Mouse (Mus musculus) lung, postnatal 0 days (tissue): ENCODE measurements at regions not wholly inside any gene's neighbourhood (a gene's known extent, or its start where the extent isn't known, plus 50 kb on each side); places are given as distances from the start of the nearest gene placed in this dataset.

Experiments used
- CTCF ChIP-seq: IDR thresholded peaks from 2 replicates; pipeline ENCODE4 v1.5.1; 2016; ENCODE audit warnings: antibody characterized with exemption, mild to moderate bottlenecking
- EP300 ChIP-seq: IDR thresholded peaks from 2 replicates; pipeline ENCODE4 v1.6.1; 2016; ENCODE audit warnings: antibody characterized with exemption, mild to moderate bottlenecking, control low read depth

GRCm38 (mm10) chr12:27928366-27928963 lies 586.1 kb upstream of the Sox11 start:
- TF ChIP-seq EP300: no peak
- TF ChIP-seq CTCF: no peak
